In genomic region chr3:145925506-145925905, GRCm38 (mm10) we compare ENCODE assay signal across 7 mouse cellular contexts. TPM values are rescaled to one million over a fixed set of nuclear protein-coding genes. Genes with fewer than 3 reads are reported as not detected.
DNase-seq lines count a peak whose midpoint lies in the region; ATAC-seq and TF ChIP-seq lines count a peak whose summit lies in the region.

No protein-coding gene starts in this region.

- 55% methylated on average over 5 of the region's 5 CpGs for WGBS in spleen, adult 2 months
- 73% methylated on average over 5 of the region's 5 CpGs for WGBS in forebrain, embryonic 13.5 days
- 54% methylated on average over 5 of the region's 5 CpGs for WGBS in liver, embryonic 13.5 days (ENCODE audit: insufficient replicate concordance)

- H3K9me3 ChIP-seq in forebrain, embryonic 13.5 days (replicated peaks), result no peaks in the 10 kb centered on the region
- no peaks in the 10 kb centered on the region for H3K9me3 ChIP-seq in liver, embryonic 13.5 days (replicated peaks)

- H3K9ac ChIP-seq in forebrain, embryonic 13.5 days, result peak overlapping the region; percentile 87
- H3K9ac ChIP-seq in liver, embryonic 13.5 days, result peak overlapping the region; percentile 94

- TF ChIP-seq CTCF in spleen, adult 2 months (IDR thresholded peaks at IDR 0.05; ENCODE audit: extremely low read depth, insufficient read depth, insufficient read length, insufficient replicate concordance), result no peak

- no peak for DNase-seq in spleen, adult 2 months (ENCODE audit: low read depth in 1 of 2, low spot score in 2 of 2)
- DNase-seq in spleen, adult 18-20 months, result no peak
- no peak for DNase-seq in liver, embryonic 13.5 days
- DNase-seq in cerebellum, adult 8-10 months, result no peak
- no peak for DNase-seq in embryo, embryonic 10.5 days (ENCODE audit: low spot score)
- DNase-seq in right cerebral cortex, postnatal 25 days, result no peak

- peak overlapping the region; percentile 75 for H3K4me2 ChIP-seq in forebrain, embryonic 13.5 days
- H3K4me2 ChIP-seq in liver, embryonic 13.5 days, result peak overlapping the region; percentile 84

- H3K4me3 ChIP-seq in spleen, adult 2 months (ENCODE audit: extremely low read depth, insufficient read depth, insufficient read length), result peak overlapping the region; percentile 86; the same call in 1 of the 2 replicates
- peak overlapping the region; percentile 86 for H3K4me3 ChIP-seq in forebrain, embryonic 13.5 days
- peak overlapping the region; percentile 96 for H3K4me3 ChIP-seq in liver, embryonic 13.5 days (replicated peaks)

- ATAC-seq in forebrain, embryonic 13.5 days, result no peak
- no peak for ATAC-seq in liver, embryonic 13.5 days (ENCODE audit: low read depth)

- no peak overlapping the region for H3K27ac ChIP-seq in spleen, adult 2 months (ENCODE audit: insufficient read depth, low read length)
- no peak overlapping the region for H3K27ac ChIP-seq in forebrain, embryonic 13.5 days
- no peak overlapping the region for H3K27ac ChIP-seq in liver, embryonic 13.5 days

- H3K36me3 ChIP-seq in spleen, adult 2 months (ENCODE audit: control insufficient read depth, insufficient read depth, low read length), result peaks cover 11% of the 10 kb centered on the region
- H3K36me3 ChIP-seq in forebrain, embryonic 13.5 days (ENCODE audit: poor library complexity, severe bottlenecking), result peaks cover 9% of the 10 kb centered on the region
- H3K36me3 ChIP-seq in liver, embryonic 13.5 days, result peaks cover 17% of the 10 kb centered on the region

- peaks cover 9% of the 10 kb centered on the region for H3K4me1 ChIP-seq in spleen, adult 2 months (ENCODE audit: control insufficient read depth, insufficient read depth, insufficient read length)
- peaks cover 19% of the 10 kb centered on the region for H3K4me1 ChIP-seq in forebrain, embryonic 13.5 days
- peaks cover 34% of the 10 kb centered on the region for H3K4me1 ChIP-seq in liver, embryonic 13.5 days (replicated peaks)

- TF ChIP-seq POLR2A in spleen, adult 2 months (IDR thresholded peaks at IDR 0.05; ENCODE audit: low read depth, low read length), result no peak

- no peaks in the 10 kb centered on the region for H3K27me3 ChIP-seq in spleen, adult 2 months (ENCODE audit: control insufficient read depth, insufficient read depth, low read length)
- peaks cover 3% of the 10 kb centered on the region; the same call in 1 of the 2 replicates for H3K27me3 ChIP-seq in forebrain, embryonic 13.5 days
- H3K27me3 ChIP-seq in liver, embryonic 13.5 days, result no peaks in the 10 kb centered on the region

RNA-seq across cellular contexts. Expression of gene Bcl10, which starts 2.9 kb away (rescaled TPM):
- 11.4 and 11.7 TPM in 2 replicates for polyA plus RNA-seq in spleen, adult 2 months (2012; rRNA removed)
- 42.7 and 45.4 TPM in 2 replicates for polyA plus RNA-seq in forebrain, embryonic 13.5 days (2015; fragmentation: Nextera tagmentation; extraction: Ambion mirVana)
- polyA plus RNA-seq in liver, embryonic 13.5 days (2015; fragmentation: Nextera tagmentation; extraction: Ambion mirVana), result 21.4 and 24.8 TPM in 2 replicates

RNA-seq across cellular contexts. Expression of gene 2410004B18Rik, which starts 12.3 kb away (rescaled TPM):
- polyA plus RNA-seq in spleen, adult 2 months (2012; rRNA removed), result 9.0 and 14.8 TPM in 2 replicates
- 62.5 and 67.0 TPM in 2 replicates for polyA plus RNA-seq in forebrain, embryonic 13.5 days (2015; fragmentation: Nextera tagmentation; extraction: Ambion mirVana)
- 20.6 and 25.4 TPM in 2 replicates for polyA plus RNA-seq in liver, embryonic 13.5 days (2015; fragmentation: Nextera tagmentation; extraction: Ambion mirVana)
